Mouse (Mus musculus): ENCODE results near the gene Psmb2.

- TF ChIP-seq POLR2A (IDR thresholded peaks at IDR 0.05; ENCODE audit: extremely low read depth, insufficient read depth, low read length) (no peak), CTCF (IDR thresholded peaks at IDR 0.05; ENCODE audit: extremely low read depth, insufficient read depth, low read length) (no peak)
Observed at GRCm38 (mm10) chr4:126647996-126648910, 29.2 kb upstream of the Psmb2 start.
